Mouse (Mus musculus) MEL (cell line): Measurements from ENCODE around the gene Cdh16.

Source experiments
- CTCF ChIP-seq, 3 experiments: IDR thresholded peaks in 2 of 3; conservative IDR thresholded peaks in 1 of 3; 2 replicates each; pipeline ENCODE4 v1.5.1; 2011 to 2012; ENCODE audit warnings: low read length in 3 of 3, low read depth in 2 of 3, mild to moderate bottlenecking in 2 of 3, improper control_type of control experiment in 1 of 3, inconsistent platforms in 1 of 3, mixed read lengths in 1 of 3, moderate library complexity in 1 of 3; ENCODE audit not compliant: control insufficient read depth in 1 of 3, insufficient read depth in 1 of 3, poor library complexity in 1 of 3, severe bottlenecking in 1 of 3
- EP300 ChIP-seq, 2 experiments: IDR thresholded peaks; 2 replicates each; pipeline ENCODE4 v1.6.1; 2011; ENCODE audit warnings: improper control_type of control experiment in 2 of 2, low read length in 2 of 2, low read depth in 1 of 2, mild to moderate bottlenecking in 1 of 2
- ETS1 ChIP-seq: IDR thresholded peaks from 2 replicates; pipeline ENCODE4 v1.6.1; 2012; ENCODE audit warnings: low read depth, mild to moderate bottlenecking, inconsistent platforms, low read length, improper control_type of control experiment, moderate library complexity
- GATA1 ChIP-seq: IDR thresholded peaks from 2 replicates; pipeline ENCODE4 v1.6.1; 2011; ENCODE audit warnings: low read depth, low read length, improper control_type of control experiment
- KAT2A ChIP-seq: conservative IDR thresholded peaks from 2 replicates; pipeline ENCODE4 v1.6.1; 2012; ENCODE audit warnings: low read depth, low read length, improper control_type of control experiment, inconsistent platforms
- MXI1 ChIP-seq: IDR thresholded peaks from 2 replicates; pipeline ENCODE4 v1.6.1; 2011; ENCODE audit warnings: mild to moderate bottlenecking, low read depth, low read length, improper control_type of control experiment
- POLR2A ChIP-seq, 2 experiments: IDR thresholded peaks; 2 replicates each; pipeline ENCODE4 v1.6.1; 2011 to 2012; ENCODE audit warnings: low read length in 2 of 2, mild to moderate bottlenecking in 2 of 2, control low read depth in 1 of 2, improper control_type of control experiment in 1 of 2, low read depth in 1 of 2, moderate library complexity in 1 of 2; ENCODE audit not compliant: control insufficient read depth in 1 of 2, insufficient read depth in 1 of 2, poor library complexity in 1 of 2
- POLR2AphosphoS5 ChIP-seq: IDR thresholded peaks from 2 replicates; pipeline ENCODE4 v1.6.1; 2012; ENCODE audit warnings: low read depth, borderline replicate concordance, mild to moderate bottlenecking, inconsistent platforms, low read length, moderate library complexity, mixed read lengths
- RAD21 ChIP-seq: IDR thresholded peaks from 2 replicates; pipeline ENCODE4 v1.6.1; 2011; ENCODE audit warnings: mild to moderate bottlenecking, low read depth, low read length, improper control_type of control experiment
- TCF12 ChIP-seq: IDR thresholded peaks from 2 replicates; pipeline ENCODE4 v1.6.1; 2014; ENCODE audit warnings: low read depth, mild to moderate bottlenecking, inconsistent platforms, low read length, improper control_type of control experiment, moderate library complexity
- UBTF ChIP-seq: IDR thresholded peaks from 2 replicates; pipeline ENCODE4 v1.6.1; 2012; ENCODE audit warnings: low read depth, mild to moderate bottlenecking, inconsistent platforms, low read length, improper control_type of control experiment, moderate library complexity, borderline replicate concordance; ENCODE audit not compliant: insufficient read depth

DNA sequence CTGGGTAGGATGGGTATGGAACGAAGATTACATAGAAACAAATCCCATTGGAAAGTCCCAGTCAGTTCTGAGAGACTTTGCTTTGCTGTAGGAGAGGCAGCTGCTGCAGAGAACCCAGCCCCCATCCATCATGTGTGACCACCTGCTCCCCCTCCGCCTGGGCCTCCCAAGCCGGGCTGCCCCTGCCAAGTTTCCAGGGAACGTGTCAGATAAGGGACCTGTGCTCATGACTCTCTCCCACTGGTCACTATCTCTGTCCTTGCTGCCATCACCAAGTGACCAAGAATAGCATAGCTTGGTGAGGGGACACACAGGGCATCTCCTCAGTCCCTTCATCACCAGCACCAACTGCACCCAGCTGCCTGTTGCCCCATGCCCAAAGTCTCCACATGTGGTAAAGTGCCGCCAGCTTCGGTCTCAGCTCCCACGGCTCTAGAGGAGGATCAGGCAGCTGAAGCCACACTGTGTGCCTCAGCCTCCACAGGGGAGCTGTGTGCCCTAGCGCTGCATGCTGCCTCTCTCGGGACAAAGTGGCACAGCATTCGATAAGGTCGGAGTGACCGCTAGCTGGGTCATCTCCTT, 13.9 kb downstream of the Cdh16 start:
- TF ChIP-seq GATA1 (no peak), MXI1 (no peak), POLR2AphosphoS5 (no peak), CTCF (IDR thresholded peaks at IDR 0.05 in 2 of 3, conservative IDR thresholded peaks at IDR 0.05 in 1 of 3; ENCODE audit: control insufficient read depth in 1 of 3, insufficient read depth in 1 of 3, low read depth in 2 of 3, low read length in 3 of 3, poor library complexity in 1 of 3, severe bottlenecking in 1 of 3) (no peak), TCF12 (no peak), RAD21 (no peak), UBTF (no peak), ETS1 (no peak), POLR2A (IDR thresholded peaks at IDR 0.05; ENCODE audit: control insufficient read depth in 1 of 2, insufficient read depth in 1 of 2, low read depth in 1 of 2, low read length in 2 of 2, poor library complexity in 1 of 2) (no peak), EP300 (IDR thresholded peaks at IDR 0.05; ENCODE audit: low read depth in 1 of 2, low read length in 2 of 2) (no peak), KAT2A (no peak)
